Mouse (Mus musculus) kidney, adult 2 months (tissue): ENCODE results near the gene Mtmr3. TPM values are rescaled to one million over a fixed set of nuclear protein-coding genes. Genes with fewer than 3 reads are reported as not detected.
A peak's percentile ranks its signal among the peaks of the same experiment; 100 is the strongest.

Source experiments
- DNase-seq: peaks from one replicate; pipeline ENCODE4 v3.0.0; 2021
- H3K27ac ChIP-seq: fragments of 200-500 bp; 2 replicates; pipeline ENCODE4 v1.5.1; 2012; ENCODE audit warnings: low read depth, low read length, control low read depth, inconsistent platforms; ENCODE audit not compliant: insufficient read depth
- H3K27me3 ChIP-seq: fragments of 200-500 bp; replicated peaks from 2 replicates; pipeline ENCODE4 v1.6.1; 2012; ENCODE audit warnings: mild to moderate bottlenecking, moderate library complexity, low read length, inconsistent platforms; ENCODE audit not compliant: control insufficient read depth, insufficient read depth
- H3K36me3 ChIP-seq: fragments of 200-500 bp; 2 replicates; pipeline ENCODE4 v1.6.1; 2012; ENCODE audit warnings: mild to moderate bottlenecking, moderate library complexity, low read length, inconsistent platforms; ENCODE audit not compliant: control insufficient read depth, insufficient read depth
- H3K4me1 ChIP-seq: fragments of 200-500 bp; 2 replicates; pipeline ENCODE4 v1.6.1; 2011; ENCODE audit warnings: low read length; ENCODE audit not compliant: control insufficient read depth, insufficient read depth
- H3K4me3 ChIP-seq: fragments of 200-500 bp; 2 replicates; pipeline ENCODE4 v1.5.1; 2011; ENCODE audit warnings: mild to moderate bottlenecking, low read depth, low read length, control low read depth; ENCODE audit not compliant: insufficient read depth
- CTCF ChIP-seq: fragments of 200-500 bp; conservative IDR thresholded peaks from 2 replicates; pipeline ENCODE4 v1.5.1; 2011; ENCODE audit warnings: low read depth, mild to moderate bottlenecking, control low read depth, low read length, moderate library complexity, mixed read lengths; ENCODE audit not compliant: insufficient read depth, insufficient read length
- POLR2A ChIP-seq: fragments of 200-500 bp; IDR thresholded peaks from one replicate; pipeline ENCODE4 v1.6.1; 2011; ENCODE audit warnings: low read depth, low read length, control low read depth
- WGBS: fragments of 180-500 bp; shearing (Covaris S2); methylation state at CpG from one replicate; pipeline ENCODE4 v1.1.7; 2018; 5-methylcytosine and 5-hydroxymethylcytosine counted together
- polyA plus RNA-seq: library from polyadenylated mRNA; depleted of rRNA; stranded (reverse); fragments of >200 nt; gene quantifications from 2 replicates; pipeline ENCODE4 v1.2.3, GENCODE M21; 2012

Mtmr3 gene
- polyA plus RNA-seq, 1 experiment: 30.4 TPM

- H3K27ac ChIP-seq: no peak overlapping the region
- H3K4me1 ChIP-seq: no peaks in the 10 kb centered on the region; the same call in 1 of the 2 replicates
- no peak overlapping the region for H3K4me3 ChIP-seq
- H3K27me3 ChIP-seq: no peaks in the 10 kb centered on the region
- TF ChIP-seq CTCF: no peak
- no peak for TF ChIP-seq POLR2A
- DNase-seq: no peak
- no peaks in the 10 kb centered on the region for H3K36me3 ChIP-seq
Observed at GRCm38 (mm10) chr11:4471251-4471650, 123.4 kb downstream of the Mtmr3 start.

GRCm38 (mm10) chr11:4469091-4469490 is 125.6 kb downstream of the Mtmr3 start:
- 87% methylated on average over 5 of the region's 5 CpGs for WGBS
- no peaks in the 10 kb centered on the region; the same call in 1 of the 2 replicates for H3K4me1 ChIP-seq
- no peak for DNase-seq
- H3K27me3 ChIP-seq: no peaks in the 10 kb centered on the region
- no peak overlapping the region for H3K4me3 ChIP-seq
- H3K27ac ChIP-seq: no peak overlapping the region
- H3K36me3 ChIP-seq: no peaks in the 10 kb centered on the region
- TF ChIP-seq POLR2A (no peak), CTCF (no peak)

- Histone ChIP-seq H3K27ac (no peak overlapping the region), H3K4me1 (no peaks in the 10 kb centered on the region; the same call in 1 of the 2 replicates), H3K27me3 (no peaks in the 10 kb centered on the region), H3K36me3 (no peaks in the 10 kb centered on the region), H3K4me3 (no peak overlapping the region)
- DNase-seq: no peak
- TF ChIP-seq CTCF (no peak), POLR2A (no peak)
- WGBS: 81% methylated on average over 1 of the region's 1 CpGs
Observed at GRCm38 (mm10) chr11:4467436-4467835, 127.2 kb downstream of the Mtmr3 start.

GRCm38 (mm10) chr11:4466191-4466590 is 128.5 kb downstream of the Mtmr3 start:
- Histone ChIP-seq H3K4me3 (no peak overlapping the region), H3K36me3 (no peaks in the 10 kb centered on the region), H3K4me1 (no peaks in the 10 kb centered on the region; the same call in 1 of the 2 replicates), H3K27ac (no peak overlapping the region), H3K27me3 (no peaks in the 10 kb centered on the region)
- 38% methylated on average over 4 of the region's 4 CpGs for whole genome bisulfite sequencing
- peak; percentile 63 for DNase-seq
- no peak for TF ChIP-seq CTCF
- no peak for TF ChIP-seq POLR2A

- Histone ChIP-seq H3K27ac (no peak overlapping the region), H3K4me3 (no peak overlapping the region), H3K4me1 (no peaks in the 10 kb centered on the region; the same call in 1 of the 2 replicates), H3K27me3 (no peaks in the 10 kb centered on the region), H3K36me3 (no peaks in the 10 kb centered on the region)
- WGBS: 88% methylated on average over 4 of the region's 4 CpGs
- TF ChIP-seq POLR2A (no peak), CTCF (no peak)
- no peak for DNase-seq
Observed at GRCm38 (mm10) chr11:4464616-4465015, 130.0 kb downstream of the Mtmr3 start.

- 94% methylated on average over 1 of the region's 1 CpGs for WGBS
- H3K4me1 ChIP-seq: no peaks in the 10 kb centered on the region; the same call in 1 of the 2 replicates
- no peak for DNase-seq
- H3K36me3 ChIP-seq: no peaks in the 10 kb centered on the region
- no peaks in the 10 kb centered on the region for H3K27me3 ChIP-seq
- no peak overlapping the region for H3K4me3 ChIP-seq
- H3K27ac ChIP-seq: no peak overlapping the region
- TF ChIP-seq CTCF (no peak), POLR2A (no peak)
Observed at GRCm38 (mm10) chr11:4464186-4464585, 130.5 kb downstream of the Mtmr3 start.

- Histone ChIP-seq H3K27me3 (no peaks in the 10 kb centered on the region), H3K4me1 (no peaks in the 10 kb centered on the region; the same call in 1 of the 2 replicates), H3K4me3 (no peak overlapping the region), H3K36me3 (no peaks in the 10 kb centered on the region), H3K27ac (no peak overlapping the region)
- 75% methylated on average over 2 of the region's 2 CpGs for WGBS
- no peak for DNase-seq
- no peak for TF ChIP-seq CTCF
- TF ChIP-seq POLR2A: no peak
Observed at GRCm38 (mm10) chr11:4462868-4463267, 131.8 kb downstream of the Mtmr3 start.
